Mouse (Mus musculus): ENCODE data around the gene Smu1. TPM values are rescaled to one million over a fixed set of nuclear protein-coding genes. Genes with fewer than 3 reads are reported as not detected.

Smu1 gene
- total and polyA plus RNA-seq, 3 experiments, result 93.4 to 183 (median 118) TPM

- H3K4me1 ChIP-seq (ENCODE audit: control insufficient read depth in 1 of 2, insufficient read depth in 2 of 2), result peaks cover 0 to 5% of the 10 kb centered on the region in 2 experiments; a peak in 1 of 4 replicates
- dilution Hi-C loops (cut with MboI; ENCODE audit: extremely low pct_ligation_motif_present, extremely low pct_unique_long_range_greater_than_20kb, low sequenced_read_pairs) (no loop called here), in situ Hi-C loops (cut with MboI; ENCODE audit: low pct_ligation_motif_present, low pct_unique_long_range_greater_than_20kb, low sequenced_read_pairs) (no loop called here)
These were observed 49.7 kb upstream of the Smu1 start for GRCm38 (mm10) chr4:40807382-40807781.

GRCm38 (mm10) chr4:40805401-40805800 is 47.7 kb upstream of the Smu1 start:
- no peaks in the 10 kb centered on the region for H3K79me2 ChIP-seq (replicated peaks; ENCODE audit: control insufficient read depth, extremely low read depth, insufficient read depth, poor library complexity, severe bottlenecking)
- no peak overlapping the region for H3K4me2 ChIP-seq (ENCODE audit: insufficient read depth, low read depth, poor library complexity, severe bottlenecking)
- H3K36me3 ChIP-seq (replicated peaks in 1 of 2; ENCODE audit: control insufficient read depth in 1 of 2, insufficient read depth in 1 of 2, low read length in 1 of 2), result peaks cover 54 to 96% of the 10 kb centered on the region in 2 experiments
- no peak overlapping the region for H3K4me3 ChIP-seq (replicated peaks in 1 of 3; ENCODE audit: low read depth in 2 of 3, low read length in 2 of 3, poor library complexity in 1 of 3)
- TF ChIP-seq MXI1 (IDR thresholded peaks at IDR 0.05; ENCODE audit: low read depth, low read length), result no peak
- DNase-seq (ENCODE audit: extremely low read depth), result no peak
- H3K9ac ChIP-seq (ENCODE audit: insufficient read depth, low read depth), result no peak overlapping the region
- in situ Hi-C loops (cut with MboI; ENCODE audit: low pct_ligation_motif_present, low pct_unique_long_range_greater_than_20kb, low sequenced_read_pairs), result no loop called here
- H3K9me3 ChIP-seq (replicated peaks; ENCODE audit: low read length), result no peaks in the 10 kb centered on the region
- H3K4me1 ChIP-seq (ENCODE audit: control insufficient read depth in 1 of 2, insufficient read depth in 2 of 2), result no peaks in the 10 kb centered on the region
- no peak overlapping the region for H3K27ac ChIP-seq (ENCODE audit: insufficient read depth, low read depth)
- H3K27me3 ChIP-seq (replicated peaks), result no peaks in the 10 kb centered on the region
- dilution Hi-C loops (cut with MboI; ENCODE audit: extremely low pct_ligation_motif_present, extremely low pct_unique_long_range_greater_than_20kb, low sequenced_read_pairs), result no loop called here

More at GRCm38 (mm10) chr4:40807382-40807781, 49.7 kb upstream of the Smu1 start:
- Histone ChIP-seq H3K9me3 (replicated peaks; ENCODE audit: low read length) (no peaks in the 10 kb centered on the region), H3K9ac (ENCODE audit: insufficient read depth, low read depth) (no peak overlapping the region), H3K4me3 (replicated peaks in 1 of 3; ENCODE audit: low read depth in 2 of 3, low read length in 2 of 3, poor library complexity in 1 of 3) (no peak overlapping the region), H3K79me2 (replicated peaks; ENCODE audit: control insufficient read depth, extremely low read depth, insufficient read depth, poor library complexity, severe bottlenecking) (peaks cover 2% of the 10 kb centered on the region), H3K27ac (ENCODE audit: insufficient read depth, low read depth) (no peak overlapping the region), H3K27me3 (replicated peaks) (no peaks in the 10 kb centered on the region), H3K36me3 (replicated peaks in 1 of 2; ENCODE audit: control insufficient read depth in 1 of 2, insufficient read depth in 1 of 2, low read length in 1 of 2) (peaks cover 67 to 100% of the 10 kb centered on the region in 2 experiments), H3K4me2 (ENCODE audit: insufficient read depth, low read depth, poor library complexity, severe bottlenecking) (no peak overlapping the region)
- DNase-seq (ENCODE audit: extremely low read depth), result no peak
- no peak for TF ChIP-seq GABPA (IDR thresholded peaks at IDR 0.05; ENCODE audit: insufficient replicate concordance, low read depth, low read length)
- no peak for TF ChIP-seq USF1 (IDR thresholded peaks at IDR 0.05; ENCODE audit: low read depth, low read length)
- no peak for TF ChIP-seq NELFE (IDR thresholded peaks at IDR 0.05; ENCODE audit: low read depth, low read length)
- TF ChIP-seq CHD2 (IDR thresholded peaks at IDR 0.05; ENCODE audit: low read length), result no peak
- no peak for TF ChIP-seq MAFK (IDR thresholded peaks at IDR 0.05; ENCODE audit: insufficient replicate concordance, low read length)
- no peak for TF ChIP-seq ZKSCAN1 (IDR thresholded peaks at IDR 0.05; ENCODE audit: borderline replicate concordance, low read depth, low read length)
- no peak for TF ChIP-seq E2F4 (IDR thresholded peaks at IDR 0.05; ENCODE audit: insufficient replicate concordance, low read depth, low read length)

- in situ Hi-C loops (cut with MboI; ENCODE audit: low pct_ligation_motif_present, low pct_unique_long_range_greater_than_20kb, low sequenced_read_pairs), result no loop called here
- no peak overlapping the region for H3K9ac ChIP-seq (ENCODE audit: insufficient read depth, low read depth)
- H3K4me2 ChIP-seq (ENCODE audit: insufficient read depth, low read depth, poor library complexity, severe bottlenecking), result no peak overlapping the region
- H3K9me3 ChIP-seq (replicated peaks; ENCODE audit: low read length), result no peaks in the 10 kb centered on the region
- DNase-seq (ENCODE audit: extremely low read depth), result no peak
- H3K36me3 ChIP-seq (replicated peaks in 1 of 2; ENCODE audit: control insufficient read depth in 1 of 2, insufficient read depth in 1 of 2, low read length in 1 of 2), result peaks cover 44 to 79% of the 10 kb centered on the region in 2 experiments
- no peaks in the 10 kb centered on the region for H3K4me1 ChIP-seq (ENCODE audit: control insufficient read depth in 1 of 2, insufficient read depth in 2 of 2)
- no peak overlapping the region for H3K4me3 ChIP-seq (replicated peaks in 1 of 3; ENCODE audit: low read depth in 2 of 3, low read length in 2 of 3, poor library complexity in 1 of 3)
- H3K27me3 ChIP-seq (replicated peaks), result no peaks in the 10 kb centered on the region
- H3K79me2 ChIP-seq (replicated peaks; ENCODE audit: control insufficient read depth, extremely low read depth, insufficient read depth, poor library complexity, severe bottlenecking), result no peaks in the 10 kb centered on the region
- no peak for TF ChIP-seq ZNF384 (IDR thresholded peaks at IDR 0.05; ENCODE audit: low read depth, low read length)
- TF ChIP-seq CHD1 (IDR thresholded peaks at IDR 0.05; ENCODE audit: low read depth, low read length), result no peak
- TF ChIP-seq CHD2 (IDR thresholded peaks at IDR 0.05; ENCODE audit: low read length), result no peak
- no peak for TF ChIP-seq MYC (IDR thresholded peaks at IDR 0.05; ENCODE audit: low read depth, low read length)
- TF ChIP-seq ZKSCAN1 (IDR thresholded peaks at IDR 0.05; ENCODE audit: borderline replicate concordance, low read depth, low read length), result no peak
- TF ChIP-seq RAD21 (IDR thresholded peaks at IDR 0.05; ENCODE audit: low read depth, low read length), result no peak
- TF ChIP-seq E2F4 (IDR thresholded peaks at IDR 0.05; ENCODE audit: insufficient replicate concordance, low read depth, low read length), result no peak
- TF ChIP-seq GABPA (IDR thresholded peaks at IDR 0.05; ENCODE audit: insufficient replicate concordance, low read depth, low read length), result no peak
- TF ChIP-seq MXI1 (IDR thresholded peaks at IDR 0.05; ENCODE audit: low read depth, low read length), result no peak
- TF ChIP-seq POLR2AphosphoS2 (IDR thresholded peaks at IDR 0.05; ENCODE audit: low read depth, low read length), result no peak
- no peak for TF ChIP-seq RCOR1 (conservative IDR thresholded peaks at IDR 0.05; ENCODE audit: low read depth, low read length)
- TF ChIP-seq MAX (IDR thresholded peaks at IDR 0.05; ENCODE audit: low read length), result no peak
- TF ChIP-seq NRF1 (IDR thresholded peaks at IDR 0.05; ENCODE audit: low read depth, low read length), result no peak
- dilution Hi-C loops (cut with MboI; ENCODE audit: extremely low pct_ligation_motif_present, extremely low pct_unique_long_range_greater_than_20kb, low sequenced_read_pairs), result no loop called here
- H3K27ac ChIP-seq (ENCODE audit: insufficient read depth, low read depth), result no peak overlapping the region
These were observed 45.1 kb upstream of the Smu1 start for GRCm38 (mm10) chr4:40802787-40803186.
